Mouse (Mus musculus) embryo, embryonic 9.5 days (tissue): ENCODE measurements around the gene Csrp1.

Experiments
- DNase-seq: peaks from one replicate; pipeline ENCODE4 v3.0.0-alpha.2; 2017; ENCODE audit errors: extremely low spot score

Csrp1 gene

DNA sequence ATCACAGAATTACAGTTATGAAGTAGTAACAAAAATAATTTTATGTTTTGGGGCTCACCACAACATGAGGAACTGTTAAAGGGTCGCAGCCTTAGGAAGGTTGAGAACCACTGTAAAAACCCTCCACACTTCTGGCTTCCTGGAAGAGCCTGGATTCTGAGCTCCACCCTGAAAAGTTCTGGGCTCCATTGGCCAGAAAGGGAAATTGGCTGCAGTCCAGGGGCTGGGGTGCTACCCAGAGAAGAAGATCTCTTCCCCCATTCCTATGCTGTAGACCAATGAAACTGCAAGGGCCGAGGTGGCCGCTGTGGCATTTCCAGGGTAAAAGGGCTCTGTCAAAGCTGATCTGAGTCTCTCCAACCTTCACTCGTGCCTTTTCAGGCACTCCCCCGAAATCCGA lies 21.8 kb upstream of the Csrp1 start:
- DNase-seq, result no peak

DNA sequence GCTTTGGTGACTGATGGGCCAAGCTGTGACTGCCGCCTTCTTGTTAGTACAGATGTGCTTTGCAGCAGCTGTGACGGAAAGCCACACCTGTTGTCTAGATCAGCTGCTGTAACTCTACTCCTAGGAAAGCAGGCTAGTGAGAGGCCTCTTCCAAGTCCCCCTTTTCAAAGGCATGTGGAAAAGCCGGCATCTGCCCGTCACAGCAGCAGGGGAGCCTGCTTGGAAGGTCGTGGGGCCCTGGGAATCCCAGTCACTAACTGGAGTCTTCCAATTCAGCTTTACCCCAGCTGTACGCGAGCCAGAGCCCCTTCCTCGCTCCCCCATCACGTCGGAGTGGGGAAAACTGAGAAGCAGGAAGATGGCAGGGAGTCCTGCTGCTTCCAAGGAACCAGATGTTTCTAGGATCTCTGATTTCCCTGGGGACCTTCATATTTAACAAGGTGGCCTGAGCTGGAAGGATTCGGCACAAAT lies 21.4 kb upstream of the Csrp1 start:
- peak; percentile 59 for DNase-seq

DNA sequence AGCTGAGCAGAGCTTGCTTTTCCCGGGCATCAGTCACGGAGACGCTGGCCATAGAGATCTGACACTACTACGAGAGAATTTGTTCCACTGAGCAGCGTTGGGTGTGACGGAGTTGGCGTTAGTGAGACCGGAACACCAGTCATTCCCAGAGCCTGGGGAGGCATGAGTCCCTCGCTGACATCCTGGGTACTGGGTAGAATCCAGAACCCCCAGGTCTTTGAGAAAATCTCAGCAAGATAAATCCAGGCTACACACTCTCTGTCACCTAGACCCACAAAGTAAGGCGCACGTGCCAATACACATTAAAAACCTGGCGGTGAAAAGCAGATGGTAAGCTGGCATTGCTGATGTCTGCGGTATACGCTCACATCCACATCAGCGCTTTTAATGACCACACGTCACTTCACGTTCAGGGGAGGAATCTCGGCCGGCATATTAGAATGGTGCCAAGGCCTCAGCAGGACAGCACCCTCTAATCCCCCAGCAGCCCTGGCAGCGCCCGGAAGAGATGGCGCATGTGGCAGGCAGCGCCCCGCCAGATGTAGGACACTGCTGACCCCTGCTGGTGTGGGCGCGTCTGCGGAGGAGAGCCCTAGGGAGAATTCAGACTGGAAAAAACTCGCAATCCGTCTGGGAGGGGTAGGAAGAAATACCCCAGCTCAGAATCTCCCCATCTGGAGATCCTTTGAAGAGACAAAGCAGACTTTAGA lies 20.7 kb upstream of the Csrp1 start:
- DNase-seq, result peak; percentile 80

DNA sequence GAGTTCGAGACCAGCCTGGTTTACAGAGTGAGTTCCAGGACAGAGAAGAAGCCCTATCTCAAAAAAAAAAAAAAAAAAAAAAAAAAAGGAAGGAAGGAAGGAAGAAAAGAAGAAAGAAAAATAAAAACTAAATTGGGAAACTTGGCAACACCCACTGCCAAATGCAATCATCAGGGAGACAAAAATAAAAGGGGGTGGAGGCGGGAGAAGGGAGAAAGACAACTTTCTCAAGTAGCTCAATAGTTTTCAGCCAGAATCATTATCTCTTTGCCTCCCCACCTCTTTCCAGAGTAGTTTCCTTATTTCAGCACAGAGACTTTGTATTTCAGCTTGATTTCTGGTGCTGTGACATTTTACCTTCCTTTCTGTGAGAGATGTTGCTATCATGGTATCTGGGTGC lies 20.0 kb upstream of the Csrp1 start:
- no peak for DNase-seq

DNA sequence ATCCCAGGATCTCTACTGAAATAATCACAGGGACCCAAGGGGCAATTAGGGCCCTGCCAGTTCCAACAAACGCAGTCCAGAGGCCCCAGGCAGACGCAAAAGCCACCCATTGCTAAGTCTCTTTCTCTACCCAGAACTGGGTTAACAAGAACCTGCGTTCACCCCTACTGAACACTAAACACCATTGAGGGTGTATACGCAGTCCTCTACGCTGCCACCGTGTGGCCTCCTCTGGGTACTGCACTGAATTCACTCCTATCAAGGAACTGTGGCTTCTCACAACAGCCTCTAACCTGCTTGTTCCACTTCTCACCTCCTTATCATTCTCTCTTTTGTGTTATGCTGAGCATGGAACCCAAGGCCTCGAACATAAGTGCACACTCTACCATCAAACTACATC lies 19.3 kb upstream of the Csrp1 start:
- peak; percentile 80 for DNase-seq

DNA sequence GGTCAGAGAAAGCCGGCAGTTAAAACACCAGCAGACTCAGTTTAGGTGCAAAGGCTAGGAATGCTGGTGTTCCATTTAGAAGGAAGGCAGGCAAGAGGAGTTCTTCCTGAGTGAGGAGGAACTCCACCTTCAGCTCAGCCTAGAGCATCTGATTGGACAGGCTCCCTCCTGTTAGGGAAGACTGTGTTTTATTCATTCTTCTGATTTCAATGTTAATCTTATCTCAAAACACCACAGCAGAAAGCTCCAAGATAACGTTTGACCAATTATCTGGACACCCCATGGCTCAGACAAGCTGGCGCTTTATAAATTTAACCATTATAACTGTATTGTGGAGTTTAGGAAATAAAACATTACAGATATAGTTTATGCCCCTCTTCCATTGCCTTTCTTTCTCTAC lies 18.5 kb upstream of the Csrp1 start:
- DNase-seq, result no peak

DNA sequence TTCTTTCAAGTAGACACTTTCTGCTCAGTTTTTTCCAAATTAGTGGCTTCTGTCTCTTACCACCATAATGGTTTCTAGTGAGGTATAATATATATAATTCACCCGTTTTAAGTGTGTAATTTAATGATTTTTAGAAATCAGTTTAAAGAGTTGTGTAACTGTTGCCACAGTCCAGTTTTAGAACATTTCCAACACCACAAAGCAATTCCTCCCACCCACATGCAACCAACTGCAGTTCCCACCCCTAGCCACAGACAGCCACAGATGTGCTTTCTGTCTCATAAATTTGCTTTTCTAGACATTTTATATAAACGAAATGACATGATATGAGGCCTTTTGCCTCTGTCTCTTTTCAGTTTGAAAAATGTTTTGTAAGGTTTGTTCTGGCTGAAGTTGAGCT lies 17.1 kb upstream of the Csrp1 start:
- DNase-seq, result no peak

DNA sequence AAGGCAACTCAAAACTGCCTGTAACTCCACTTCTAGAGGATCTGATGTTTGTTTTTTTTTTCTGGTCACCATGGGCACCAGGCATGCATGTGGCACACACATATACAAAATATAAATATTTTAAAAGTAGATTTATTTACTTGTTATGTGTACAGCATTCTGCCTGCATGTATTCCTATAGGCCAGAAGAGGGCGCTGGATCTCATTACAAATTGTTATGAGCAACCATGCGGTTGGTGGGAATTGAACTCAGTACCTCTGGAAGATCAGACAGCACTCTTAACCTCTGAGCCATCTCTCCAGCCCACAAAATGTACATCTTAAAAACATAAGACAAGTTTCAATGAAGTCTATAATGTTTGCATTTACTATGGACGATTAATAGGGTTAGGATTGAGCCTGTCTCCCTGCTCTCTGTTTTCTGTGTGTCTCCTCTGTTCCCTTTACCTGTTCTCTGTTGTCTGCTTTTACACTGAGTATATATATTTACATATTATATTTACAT lies 15.5 kb upstream of the Csrp1 start:
- no peak for DNase-seq

DNA sequence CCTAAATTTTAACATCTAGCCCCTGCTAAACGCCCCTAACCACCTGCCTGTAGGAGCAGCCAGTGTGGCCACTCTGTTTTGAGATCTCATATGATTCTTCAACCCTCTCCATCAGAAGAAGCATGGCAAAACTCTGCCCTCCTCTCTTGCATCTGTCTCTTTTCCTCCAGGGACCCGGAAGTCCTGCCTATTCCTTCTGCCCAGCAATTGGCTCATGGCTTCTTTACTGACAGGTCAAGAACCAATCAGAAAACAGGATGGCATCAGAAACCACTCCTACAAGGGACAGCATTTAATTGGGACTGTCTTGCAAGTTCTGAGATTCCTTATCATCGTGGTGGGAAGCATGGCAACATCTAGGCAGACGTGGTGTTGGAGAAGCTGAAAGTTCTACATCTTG lies 11.5 kb upstream of the Csrp1 start:
- DNase-seq, result no peak

DNA sequence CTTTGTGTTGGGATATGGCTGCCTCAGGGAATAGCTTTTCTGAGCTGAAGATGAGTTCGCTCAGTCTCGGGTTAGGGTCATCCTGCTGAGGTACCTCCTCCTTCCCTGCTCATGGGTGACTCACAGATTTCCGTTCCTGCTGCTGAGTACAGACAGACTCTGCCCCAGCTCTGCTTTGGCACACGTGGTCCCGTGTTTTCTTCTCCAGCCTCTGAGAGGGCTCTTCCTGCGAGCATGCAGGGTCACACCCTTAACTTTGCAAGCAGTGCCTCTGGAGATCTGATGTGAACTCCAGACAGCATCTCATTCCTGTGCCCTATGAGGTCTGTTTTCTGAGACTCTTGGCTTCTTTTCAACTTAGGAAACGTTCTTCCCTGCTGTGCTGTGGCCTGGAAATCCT lies 8.7 kb upstream of the Csrp1 start:
- DNase-seq, result no peak

DNA sequence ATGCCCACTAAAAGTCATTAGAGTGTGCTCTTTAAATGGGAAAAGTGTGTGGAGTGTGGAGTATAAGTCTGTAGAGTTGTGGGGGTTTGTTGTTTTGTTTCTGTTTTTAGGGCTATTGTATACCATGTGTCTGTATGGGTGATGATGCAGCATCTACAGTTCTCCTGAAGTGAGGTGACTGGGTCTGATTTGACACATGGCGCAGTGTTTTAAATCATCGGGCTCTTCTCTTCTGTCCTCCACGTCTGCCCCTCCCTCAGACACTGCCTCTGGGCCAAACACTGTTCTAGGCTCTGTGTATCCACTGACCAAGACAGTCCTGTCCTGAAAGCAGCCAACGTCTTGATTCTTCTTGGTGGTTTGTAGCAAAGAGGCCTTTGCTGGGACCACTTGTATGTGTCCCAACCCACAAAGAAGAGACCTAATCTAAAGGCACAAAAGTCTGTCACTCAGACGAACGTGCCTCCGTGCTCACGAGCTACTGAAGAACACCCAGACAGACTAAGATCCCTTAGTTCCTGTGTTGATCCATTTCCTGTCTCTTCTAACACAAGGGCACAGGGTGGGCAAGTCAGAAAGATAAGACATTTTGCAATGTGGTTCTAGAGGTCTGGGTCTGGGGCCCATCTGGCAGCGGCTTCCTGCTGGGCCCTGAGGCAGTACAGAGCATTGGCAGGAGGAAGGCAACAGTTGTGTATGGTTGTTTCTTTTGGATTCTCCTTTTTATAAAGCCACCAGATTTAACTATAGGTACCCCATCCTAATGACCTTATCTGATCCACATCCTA lies 5.6 kb upstream of the Csrp1 start:
- no peak for DNase-seq

DNA sequence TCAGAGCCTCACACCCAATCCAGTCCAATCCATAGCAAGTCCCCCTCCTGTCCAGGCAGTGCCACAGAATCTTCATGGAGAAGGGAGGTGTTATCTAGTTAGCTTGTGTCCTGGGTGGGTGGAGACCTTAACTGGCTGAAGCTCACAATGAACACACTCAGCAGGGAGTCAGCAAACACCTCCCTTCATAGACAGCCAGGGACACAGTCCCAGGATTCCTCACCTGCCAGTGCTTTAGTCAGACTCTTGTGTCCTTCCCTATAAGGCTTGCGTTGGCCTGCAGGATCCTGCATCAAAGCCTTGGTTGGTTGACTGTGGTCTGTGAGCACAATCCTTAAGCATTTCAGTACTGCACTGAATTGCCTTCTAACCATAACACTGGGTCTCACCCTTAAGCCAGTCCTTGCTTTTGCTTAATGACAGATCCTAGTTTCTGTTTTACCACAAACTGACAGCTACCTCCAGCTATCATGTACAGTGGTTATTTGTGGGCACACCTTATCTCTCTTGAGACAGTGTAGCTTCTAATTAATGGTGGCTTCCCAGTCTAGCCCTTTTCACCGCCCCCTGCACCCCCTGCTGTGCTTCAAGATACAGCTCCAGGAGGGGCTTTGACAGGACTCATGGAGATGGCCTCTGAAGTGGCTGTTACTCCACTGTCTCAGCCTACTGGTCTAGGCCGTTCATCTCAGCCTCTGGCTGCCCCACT lies 4.8 kb upstream of the Csrp1 start:
- DNase-seq, result no peak

DNA sequence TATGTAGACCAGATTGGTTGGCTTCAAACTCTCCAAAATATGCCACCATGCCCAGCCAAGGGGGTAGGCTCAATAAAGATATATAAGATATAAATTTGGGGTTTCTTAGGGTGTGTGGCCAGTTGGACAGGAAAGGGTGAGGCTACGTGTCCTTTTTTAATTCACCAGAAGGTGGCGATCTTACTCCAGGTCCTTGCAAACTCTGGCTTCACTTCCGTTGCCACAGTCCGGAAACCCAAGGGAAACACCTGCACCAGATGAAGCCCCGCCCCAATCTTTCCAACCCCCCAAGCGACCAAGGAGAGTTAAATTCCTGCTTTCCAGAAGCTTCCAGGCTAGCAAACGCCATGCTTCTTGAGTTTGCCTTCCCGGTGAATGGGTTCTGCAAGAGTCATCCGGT lies 375 bp upstream of the Csrp1 start:
- peak; percentile 82 for DNase-seq

DNA sequence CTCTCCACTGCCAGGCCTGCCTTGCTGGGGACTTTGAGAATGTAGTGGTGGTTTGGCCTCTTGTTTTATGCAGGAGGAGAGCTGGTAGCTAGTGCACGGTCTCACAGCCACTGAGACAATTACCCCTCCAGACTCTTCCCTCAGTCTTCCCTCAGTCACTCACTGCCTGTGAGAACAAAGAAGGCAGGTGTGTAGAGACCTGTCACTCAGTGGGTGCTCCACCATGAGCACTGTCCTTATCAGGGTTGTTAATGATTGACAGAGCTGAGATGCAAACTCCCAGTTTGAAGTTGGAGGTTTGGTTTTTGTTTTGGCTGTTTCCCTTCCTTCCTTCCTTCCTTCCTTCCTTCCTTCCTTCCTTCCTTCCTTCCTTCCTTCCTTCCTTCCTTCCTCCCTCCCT lies 3.2 kb downstream of the Csrp1 start:
- DNase-seq, result no peak

DNA sequence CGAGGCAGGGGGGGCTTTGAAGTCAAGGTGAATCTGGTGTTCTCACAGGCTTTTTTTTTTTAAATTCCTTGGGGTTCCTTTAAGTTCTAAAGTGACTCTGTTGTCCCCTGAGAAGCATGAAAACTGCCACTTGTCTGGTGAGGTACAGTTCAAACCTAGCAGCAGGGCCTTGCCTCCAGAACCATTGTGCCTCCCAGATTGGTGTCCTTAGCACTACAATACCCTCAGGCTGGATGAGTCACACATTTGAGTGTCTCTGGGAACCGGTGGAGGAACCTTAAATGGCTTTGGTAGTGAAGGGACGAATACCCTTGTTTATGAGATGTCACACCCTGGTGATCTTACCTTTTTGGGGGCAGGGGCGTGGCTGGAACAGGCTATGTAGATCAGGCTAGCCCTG lies 4.3 kb downstream of the Csrp1 start:
- DNase-seq, result no peak

DNA sequence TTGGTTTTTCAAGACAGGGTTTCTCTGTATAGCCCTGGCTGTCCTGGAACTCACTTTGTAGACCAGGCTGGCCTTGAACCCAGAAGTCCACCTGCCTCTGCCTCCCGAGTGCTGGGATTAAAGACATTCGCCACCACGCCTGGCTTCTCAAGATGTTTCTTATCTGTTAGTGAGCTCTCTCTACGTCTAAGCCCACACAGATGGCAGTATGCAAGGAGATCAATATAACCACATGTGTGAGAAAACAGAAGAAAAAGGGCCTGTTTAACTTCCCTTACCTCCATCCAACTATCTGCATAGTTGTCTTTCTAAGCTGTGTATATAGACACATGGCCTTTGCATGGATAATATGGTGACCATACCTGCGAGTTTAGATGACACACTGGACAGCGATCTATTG lies 5.5 kb downstream of the Csrp1 start:
- DNase-seq, result no peak

DNA sequence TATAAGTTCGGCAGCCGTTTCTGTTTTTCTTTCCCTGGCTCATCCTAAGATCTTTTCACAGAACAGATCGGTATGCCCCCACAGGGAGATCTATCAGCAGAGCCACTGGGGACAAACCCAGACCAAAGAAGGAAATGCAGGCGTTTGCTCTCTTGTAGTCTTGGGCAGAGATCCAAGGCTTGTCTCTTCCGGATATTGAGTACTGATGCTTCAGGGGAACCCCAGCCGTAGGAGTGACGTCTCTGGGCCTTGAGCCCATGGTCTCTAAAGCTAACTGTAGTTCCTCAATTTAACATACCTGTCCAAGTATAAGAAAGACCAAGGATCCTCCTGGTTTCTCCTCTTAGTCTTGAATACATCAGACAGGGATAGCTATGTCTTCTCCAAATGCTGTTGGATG lies 6.1 kb downstream of the Csrp1 start:
- no peak for DNase-seq

DNA sequence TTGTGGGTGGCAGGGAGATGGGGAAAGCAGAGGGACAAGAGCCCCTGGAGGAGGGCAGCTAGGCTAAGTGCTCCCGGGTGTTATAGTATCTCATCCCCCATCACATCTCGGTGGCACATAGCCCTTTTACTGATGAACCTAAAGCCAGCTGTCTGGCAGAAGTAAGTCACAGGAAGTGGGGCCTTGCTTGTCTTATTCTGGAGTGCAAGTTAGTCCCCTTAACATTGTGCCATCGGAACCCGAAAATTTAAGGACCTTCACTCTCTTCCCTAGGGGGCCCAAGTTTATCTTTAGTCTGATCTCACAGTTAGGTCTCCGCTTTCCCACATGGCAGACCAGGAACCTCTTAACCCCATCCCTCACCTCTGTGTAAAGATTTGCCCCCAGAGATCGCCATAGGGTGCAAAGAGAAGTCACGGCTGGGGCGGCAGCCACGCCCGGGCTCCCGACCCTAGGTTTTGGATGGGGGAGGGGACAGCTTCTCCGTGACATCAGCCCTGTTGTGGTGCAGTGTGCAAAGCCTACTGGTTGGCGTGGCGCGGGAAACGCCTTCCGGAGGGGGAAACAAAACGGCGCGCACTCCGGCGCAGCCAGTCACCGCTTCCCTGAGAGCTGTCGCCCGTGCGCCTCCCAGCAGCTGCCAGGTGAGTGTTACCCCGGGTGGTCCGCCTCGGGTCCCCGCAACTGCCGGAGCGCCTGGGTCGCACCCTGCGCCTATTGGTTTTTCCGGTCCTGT lies 8.9 kb downstream of the Csrp1 start:
- DNase-seq, result peak; percentile 88

DNA sequence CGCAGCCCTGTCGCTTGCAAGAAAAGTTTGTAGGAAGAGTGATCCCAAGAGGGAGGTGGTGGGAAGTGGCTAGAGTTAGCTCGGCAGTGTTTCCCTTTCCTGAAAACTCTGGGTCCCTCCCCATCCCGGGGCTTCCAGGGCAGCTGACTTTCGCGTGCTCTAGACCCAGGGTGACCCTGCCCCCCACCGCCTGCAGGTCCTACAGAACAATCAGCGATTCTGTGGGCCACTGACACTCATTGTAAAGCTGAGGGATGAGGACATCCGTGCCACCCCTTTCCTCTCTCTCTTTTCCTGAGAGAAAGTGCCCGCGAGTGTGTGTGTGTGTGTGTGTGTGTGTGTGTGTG lies 9.5 kb downstream of the Csrp1 start:
- no peak for DNase-seq

DNA sequence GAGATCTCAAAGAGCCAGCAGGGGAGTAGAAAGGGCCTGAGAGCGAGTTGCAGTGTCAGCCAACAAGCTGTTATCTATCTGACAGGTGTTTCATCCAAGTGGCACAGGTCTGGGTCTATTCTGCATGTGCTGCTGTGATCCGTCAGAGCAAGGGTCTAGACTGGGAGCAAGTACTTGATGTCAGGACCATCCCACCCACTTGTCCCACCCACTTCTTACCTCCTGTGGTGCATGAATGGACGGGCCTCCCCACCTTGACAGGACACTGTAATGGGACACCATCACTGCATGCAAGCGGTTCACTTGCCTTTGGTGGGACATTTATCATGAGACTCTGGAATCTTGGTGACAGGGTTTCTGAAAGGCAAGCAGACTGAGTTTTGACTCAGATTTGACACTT lies 10.0 kb downstream of the Csrp1 start:
- DNase-seq, result no peak

DNA sequence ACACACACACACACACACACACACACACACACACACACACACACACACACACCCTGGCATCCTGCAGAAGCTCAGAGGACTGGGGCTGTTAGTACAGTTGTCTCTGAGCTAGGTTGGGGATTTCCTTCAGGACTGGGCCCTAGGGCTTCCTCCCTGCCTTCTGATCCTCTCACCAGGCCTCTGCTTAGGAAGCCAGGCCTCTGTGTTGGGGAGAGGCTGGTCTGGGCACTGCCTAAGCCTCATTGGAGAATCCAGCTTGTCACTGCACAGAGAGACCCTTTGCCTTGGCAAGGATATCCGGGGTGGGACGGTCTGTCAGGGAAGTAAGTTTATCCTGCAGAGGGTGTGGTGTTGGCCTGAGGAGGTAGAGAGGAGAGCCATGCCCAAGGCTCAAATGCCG lies 10.4 kb downstream of the Csrp1 start:
- DNase-seq, result no peak

DNA sequence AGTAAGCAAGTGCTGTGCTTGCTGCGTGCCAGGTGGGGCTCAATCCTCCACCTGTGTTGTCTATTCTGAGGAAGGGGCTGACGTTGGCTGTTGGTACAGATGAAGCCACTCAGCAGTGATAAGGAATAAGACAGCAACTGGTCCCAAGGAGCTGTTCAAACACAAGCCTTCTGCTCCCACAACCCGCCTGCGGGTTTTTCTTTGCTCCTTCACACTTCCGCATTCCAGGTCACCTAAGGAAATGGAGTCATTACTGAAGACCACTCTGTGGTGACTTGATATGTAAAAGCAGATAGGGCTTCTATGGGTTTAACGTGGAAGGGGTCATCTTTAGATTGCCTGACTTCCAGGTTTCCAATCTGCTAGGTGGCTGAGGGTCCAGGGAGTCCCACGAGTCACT lies 11.5 kb downstream of the Csrp1 start:
- no peak for DNase-seq
